Mouse (Mus musculus): ENCODE results near the gene Slc25a33. TPM values are rescaled to one million over a fixed set of nuclear protein-coding genes. Genes with fewer than 3 reads are reported as not detected.

Gene Slc25a33
- polyA plus RNA-seq, 1 experiment from 2014 or later: 17.3 TPM

GRCm38 (mm10) chr4:149734246-149734645 lies 39.8 kb downstream of the Slc25a33 start:
- Histone ChIP-seq H3K4me3 (no peak overlapping the region), H3K27me3 (replicated peaks) (no peaks in the 10 kb centered on the region), H3K4me1 (peaks cover 78% of the 10 kb centered on the region), H3K27ac (no peak overlapping the region), H3K4me2 (no peak overlapping the region), H3K9ac (no peak overlapping the region), H3K36me3 (peaks cover 31% of the 10 kb centered on the region), H3K9me3 (replicated peaks) (no peaks in the 10 kb centered on the region)
- ATAC-seq: no peak
- WGBS (ENCODE audit: insufficient replicate concordance): 75% methylated on average over 6 of the region's 6 CpGs

DNA sequence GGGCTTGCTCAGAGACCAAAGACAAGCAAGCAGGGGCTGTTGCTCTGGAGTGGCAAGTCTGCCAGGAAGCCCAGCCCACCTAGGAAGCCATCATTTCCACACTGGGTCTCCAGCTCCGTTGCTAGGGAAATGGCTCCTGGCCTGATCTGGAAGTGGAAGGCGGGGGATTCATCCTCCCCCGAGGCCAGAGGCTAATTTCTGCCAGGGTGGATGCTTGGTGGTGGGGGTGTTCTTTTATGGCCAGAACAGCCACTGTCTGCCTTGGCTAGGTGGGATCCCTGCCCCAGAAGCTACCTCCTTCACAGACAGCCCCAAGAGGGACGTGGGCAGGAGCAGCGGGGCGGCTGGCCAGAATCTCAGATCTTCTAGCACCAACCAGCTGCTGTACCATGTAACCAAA lies 40.3 kb downstream of the Slc25a33 start:
- H3K27me3 ChIP-seq (replicated peaks): no peaks in the 10 kb centered on the region
- H3K9me3 ChIP-seq (replicated peaks): no peaks in the 10 kb centered on the region
- no peak overlapping the region for H3K4me3 ChIP-seq
- WGBS (ENCODE audit: insufficient replicate concordance): 61% methylated on average over 6 of the region's 6 CpGs
- no peak overlapping the region for H3K4me2 ChIP-seq
- H3K27ac ChIP-seq: no peak overlapping the region
- H3K36me3 ChIP-seq: peaks cover 36% of the 10 kb centered on the region
- no peak for ATAC-seq
- H3K9ac ChIP-seq: no peak overlapping the region
- H3K4me1 ChIP-seq: peaks cover 82% of the 10 kb centered on the region

DNA sequence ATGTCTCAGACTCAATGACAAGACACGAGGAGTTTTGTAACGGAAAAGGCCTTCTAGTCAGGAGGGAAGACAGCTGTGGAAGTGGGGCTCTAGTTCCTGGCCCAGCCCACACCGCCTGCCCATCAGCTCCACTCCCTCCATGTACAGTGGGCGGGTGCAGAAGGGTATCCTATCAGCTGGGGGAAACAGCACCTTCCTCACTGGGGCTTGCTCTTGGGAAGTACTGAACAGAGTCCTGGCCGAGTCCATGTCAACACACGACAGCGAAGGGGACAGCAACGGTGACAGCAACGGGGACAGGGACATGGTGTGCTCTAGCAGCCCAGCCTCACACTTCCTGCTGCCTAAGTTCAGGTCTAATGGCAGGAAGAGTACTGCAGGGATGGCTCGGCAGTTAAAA lies 41.3 kb downstream of the Slc25a33 start:
- peaks cover 76% of the 10 kb centered on the region for H3K4me1 ChIP-seq
- H3K27ac ChIP-seq: no peak overlapping the region
- no peak overlapping the region for H3K9ac ChIP-seq
- 36% methylated on average over 10 of the region's 10 CpGs for WGBS (ENCODE audit: insufficient replicate concordance)
- no peak overlapping the region for H3K4me2 ChIP-seq
- H3K9me3 ChIP-seq (replicated peaks): no peaks in the 10 kb centered on the region
- peaks cover 43% of the 10 kb centered on the region for H3K36me3 ChIP-seq
- no peaks in the 10 kb centered on the region for H3K27me3 ChIP-seq (replicated peaks)
- ATAC-seq: no peak
- H3K4me3 ChIP-seq: no peak overlapping the region

- no peaks in the 10 kb centered on the region for H3K9me3 ChIP-seq (replicated peaks)
- no peak overlapping the region for H3K27ac ChIP-seq
- ATAC-seq: no peak
- no peak overlapping the region for H3K9ac ChIP-seq
- H3K4me1 ChIP-seq: peaks cover 74% of the 10 kb centered on the region
- H3K27me3 ChIP-seq (replicated peaks): no peaks in the 10 kb centered on the region
- no peak overlapping the region for H3K4me2 ChIP-seq
- H3K36me3 ChIP-seq: peaks cover 48% of the 10 kb centered on the region
- WGBS (ENCODE audit: insufficient replicate concordance): 67% methylated on average over 3 of the region's 3 CpGs
- no peak overlapping the region for H3K4me3 ChIP-seq
Observed at GRCm38 (mm10) chr4:149732313-149732712, 41.8 kb downstream of the Slc25a33 start.

- H3K9me3 ChIP-seq (replicated peaks): no peaks in the 10 kb centered on the region
- H3K27ac ChIP-seq: no peak overlapping the region
- no peak overlapping the region for H3K9ac ChIP-seq
- H3K4me2 ChIP-seq: no peak overlapping the region
- peaks cover 62% of the 10 kb centered on the region for H3K4me1 ChIP-seq
- H3K27me3 ChIP-seq (replicated peaks): no peaks in the 10 kb centered on the region
- H3K4me3 ChIP-seq: no peak overlapping the region
- 48% methylated on average over 7 of the region's 7 CpGs for WGBS (ENCODE audit: insufficient replicate concordance)
- peaks cover 63% of the 10 kb centered on the region for H3K36me3 ChIP-seq
- no peak for ATAC-seq
Observed at GRCm38 (mm10) chr4:149730827-149731226, 43.2 kb downstream of the Slc25a33 start.

DNA sequence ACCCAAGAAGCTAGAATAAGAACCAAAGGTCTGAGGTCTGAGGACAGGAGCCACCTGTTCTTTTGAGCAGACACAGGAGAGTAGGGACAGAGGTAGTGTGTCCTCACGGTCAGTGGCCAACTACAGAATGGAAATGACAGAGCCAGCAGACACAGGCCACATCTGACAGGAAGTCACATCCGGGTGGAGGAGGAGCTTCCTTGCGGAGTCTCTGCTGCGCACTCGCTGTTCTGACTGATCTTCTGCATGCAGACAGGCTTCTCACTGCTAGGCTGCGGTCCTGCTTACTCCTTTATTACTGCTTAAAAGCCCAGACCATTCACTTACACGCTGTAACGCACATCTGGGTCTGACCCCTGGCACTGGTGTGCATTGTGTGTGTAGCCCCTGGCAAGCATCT lies 45.3 kb downstream of the Slc25a33 start:
- H3K9ac ChIP-seq: no peak overlapping the region
- H3K27ac ChIP-seq: no peak overlapping the region
- peaks cover 76% of the 10 kb centered on the region for H3K36me3 ChIP-seq
- peaks cover 46% of the 10 kb centered on the region for H3K4me1 ChIP-seq
- H3K27me3 ChIP-seq (replicated peaks): no peaks in the 10 kb centered on the region
- no peak overlapping the region for H3K4me2 ChIP-seq
- H3K9me3 ChIP-seq (replicated peaks): no peaks in the 10 kb centered on the region
- no peak for ATAC-seq
- WGBS (ENCODE audit: insufficient replicate concordance): 54% methylated on average over 8 of the region's 8 CpGs
- H3K4me3 ChIP-seq: no peak overlapping the region

GRCm38 (mm10) chr4:149727636-149728035 lies 46.4 kb downstream of the Slc25a33 start:
- H3K9ac ChIP-seq: no peak overlapping the region
- H3K9me3 ChIP-seq (replicated peaks): no peaks in the 10 kb centered on the region
- H3K27me3 ChIP-seq (replicated peaks): no peaks in the 10 kb centered on the region
- ATAC-seq: no peak
- H3K4me2 ChIP-seq: no peak overlapping the region
- WGBS (ENCODE audit: insufficient replicate concordance): 91% methylated on average over 5 of the region's 5 CpGs
- no peak overlapping the region for H3K4me3 ChIP-seq
- H3K27ac ChIP-seq: no peak overlapping the region
- H3K36me3 ChIP-seq: peaks cover 88% of the 10 kb centered on the region
- peaks cover 34% of the 10 kb centered on the region for H3K4me1 ChIP-seq

GRCm38 (mm10) chr4:149725661-149726350 lies 48.3 kb downstream of the Slc25a33 start:
- ATAC-seq: 0 out of 2 replicates have a peak, but pooled peaks have one; percentile 13
- WGBS (ENCODE audit: insufficient replicate concordance): 45% methylated on average over 15 of the region's 15 CpGs

GRCm38 (mm10) chr4:149724916-149725470 lies 49.1 kb downstream of the Slc25a33 start:
- Histone ChIP-seq H3K4me3 (no peak overlapping the region), H3K9me3 (replicated peaks) (no peaks in the 10 kb centered on the region), H3K27ac (no peak overlapping the region), H3K9ac (no peak overlapping the region), H3K27me3 (replicated peaks) (no peaks in the 10 kb centered on the region), H3K36me3 (peaks cover 97% of the 10 kb centered on the region), H3K4me1 (peaks cover 16% of the 10 kb centered on the region), H3K4me2 (no peak overlapping the region)
- ATAC-seq: no peak
- WGBS (ENCODE audit: insufficient replicate concordance): 83% methylated on average over 17 of the region's 17 CpGs

More at GRCm38 (mm10) chr4:149725661-149726350, 48.3 kb downstream of the Slc25a33 start:
- H3K4me2 ChIP-seq: no peak overlapping the region
- no peaks in the 10 kb centered on the region for H3K9me3 ChIP-seq (replicated peaks)
- H3K27ac ChIP-seq: no peak overlapping the region
- no peaks in the 10 kb centered on the region for H3K27me3 ChIP-seq (replicated peaks)
- H3K9ac ChIP-seq: no peak overlapping the region
- H3K4me3 ChIP-seq: no peak overlapping the region
- H3K36me3 ChIP-seq: peaks cover 96% of the 10 kb centered on the region
- H3K4me1 ChIP-seq: peaks cover 20% of the 10 kb centered on the region

DNA sequence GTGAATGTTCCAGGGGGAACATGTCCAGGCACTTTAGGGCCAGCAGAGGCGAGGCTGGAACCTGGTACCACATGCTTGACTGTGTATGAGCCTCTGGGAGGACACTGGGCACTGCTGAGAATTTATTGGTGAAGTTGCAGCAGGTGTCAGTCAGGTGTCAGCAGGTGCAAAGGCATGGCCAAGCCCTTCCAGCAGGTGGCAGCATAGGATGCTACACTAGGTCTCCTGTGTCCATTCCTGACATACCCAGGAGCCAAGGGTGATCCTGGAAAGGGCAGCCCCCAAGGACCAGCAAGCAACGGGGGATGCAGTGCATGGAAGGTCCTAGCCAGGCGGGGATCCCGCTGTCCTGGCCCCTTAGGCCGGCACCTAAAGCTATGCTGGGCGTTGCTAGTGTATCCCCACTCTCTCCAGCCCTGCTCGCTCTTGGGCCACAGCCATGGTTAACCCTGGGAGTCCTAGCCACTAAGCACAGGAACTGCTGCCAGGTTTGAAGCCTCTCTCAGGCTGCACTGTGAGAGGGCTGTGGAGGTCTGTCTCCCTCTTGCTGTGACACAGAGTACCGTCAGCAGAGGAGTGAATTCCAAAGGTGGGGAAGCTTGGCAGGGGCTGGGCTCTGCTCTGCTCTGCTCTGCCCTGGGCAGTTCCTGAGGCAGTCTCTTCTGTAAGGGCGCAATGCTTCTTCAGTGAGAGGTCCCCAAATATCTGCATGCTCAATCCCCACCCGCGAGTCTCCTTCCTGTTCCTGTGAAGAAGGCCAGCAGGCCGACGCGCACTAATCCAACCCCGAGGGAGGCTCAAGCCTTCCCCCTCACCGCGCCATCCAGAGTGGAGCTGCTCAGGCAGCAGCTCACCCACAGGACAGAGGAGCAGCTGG lies 50.0 kb downstream of the Slc25a33 start:
- H3K4me3 ChIP-seq: no peak overlapping the region
- no peak for ATAC-seq
- no peak overlapping the region for H3K27ac ChIP-seq
- WGBS (ENCODE audit: insufficient replicate concordance): 72% methylated on average over 17 of the region's 17 CpGs
- H3K36me3 ChIP-seq: peaks cover 97% of the 10 kb centered on the region
- H3K9ac ChIP-seq: no peak overlapping the region
- H3K9me3 ChIP-seq (replicated peaks): no peaks in the 10 kb centered on the region
- H3K4me1 ChIP-seq: peaks cover 10% of the 10 kb centered on the region
- no peaks in the 10 kb centered on the region for H3K27me3 ChIP-seq (replicated peaks)
- no peak overlapping the region for H3K4me2 ChIP-seq

DNA sequence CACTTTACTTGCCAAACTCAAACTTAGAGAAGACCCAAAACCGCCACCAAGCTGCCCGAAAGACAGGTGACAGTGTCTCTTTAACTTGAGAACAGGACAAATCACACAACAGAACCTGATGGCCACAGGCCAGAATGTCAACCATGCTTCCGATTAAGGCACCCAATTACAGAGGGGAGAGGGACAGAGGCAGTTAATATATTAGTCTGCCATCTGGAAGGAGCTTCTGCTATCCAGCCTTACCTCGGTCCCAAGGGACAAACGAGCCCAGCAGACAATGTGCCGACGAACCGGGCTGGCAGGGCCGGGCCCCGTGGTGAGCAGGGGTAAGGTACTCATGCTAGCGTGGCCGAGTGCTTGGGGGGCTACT lies 51.1 kb downstream of the Slc25a33 start:
- no peak for ATAC-seq
- Histone ChIP-seq H3K9me3 (replicated peaks) (no peaks in the 10 kb centered on the region), H3K4me2 (no peak overlapping the region), H3K9ac (no peak overlapping the region), H3K36me3 (peaks cover 100% of the 10 kb centered on the region), H3K4me1 (peaks cover 7% of the 10 kb centered on the region), H3K27me3 (replicated peaks) (no peaks in the 10 kb centered on the region), H3K4me3 (no peak overlapping the region), H3K27ac (no peak overlapping the region)
- WGBS (ENCODE audit: insufficient replicate concordance): 86% methylated on average over 12 of the region's 12 CpGs
